Mouse (Mus musculus) embryonic facial prominence, embryonic 14.5 days (tissue): Measurements from ENCODE around the gene Pknox2. TPM values are rescaled to one million over a fixed set of nuclear protein-coding genes. Genes with fewer than 3 reads are reported as not detected.

ENCODE experiments used
- ATAC-seq: fragments of 200-750 bp; cut with Nextera tagmentation; 2 replicates; pipeline ENCODE4 v1.8.0; 2017; ENCODE audit warnings: low read depth, moderate number of reproducible peaks, moderate TSS enrichment
- DNase-seq: peaks from one replicate; pipeline ENCODE4 v3.0.0-alpha.2; 2015; ENCODE audit warnings: low spot score
- H3K27ac ChIP-seq: fragments of 300-500 bp; sonication (generic); replicated peaks from 2 replicates; pipeline ENCODE4 v1.5.1; 2014; ENCODE audit warnings: low read depth, mild to moderate bottlenecking, low read length, moderate library complexity
- H3K27me3 ChIP-seq: fragments of 300-500 bp; sonication (generic); replicated peaks from 2 replicates; pipeline ENCODE4 v1.6.1; 2014; ENCODE audit warnings: low read length; ENCODE audit not compliant: control insufficient read depth, insufficient read depth
- H3K36me3 ChIP-seq: fragments of 300-500 bp; sonication (generic); 2 replicates; pipeline ENCODE4 v1.6.1; 2014; ENCODE audit warnings: low read length, mixed read lengths; ENCODE audit not compliant: control insufficient read depth, insufficient read depth
- H3K4me1 ChIP-seq: fragments of 300-500 bp; sonication (generic); 2 replicates; pipeline ENCODE4 v1.6.1; 2014; ENCODE audit warnings: antibody characterized with exemption, low read length; ENCODE audit not compliant: control insufficient read depth, insufficient read depth
- H3K4me2 ChIP-seq: fragments of 300-500 bp; sonication (generic); 2 replicates; pipeline ENCODE4 v1.6.1; 2014; ENCODE audit warnings: low read depth, mild to moderate bottlenecking, low read length, moderate library complexity, mixed read lengths
- H3K4me3 ChIP-seq: fragments of 300-500 bp; sonication (generic); 2 replicates; pipeline ENCODE4 v1.5.1; 2014; ENCODE audit warnings: low read depth, mild to moderate bottlenecking, low read length
- H3K9ac ChIP-seq: fragments of 300-500 bp; sonication (generic); 2 replicates; pipeline ENCODE4 v1.6.1; 2014; ENCODE audit warnings: low read depth, mild to moderate bottlenecking, low read length, moderate library complexity, mixed read lengths
- H3K9me3 ChIP-seq: fragments of 300-500 bp; sonication (generic); 2 replicates; pipeline ENCODE4 v1.6.1; 2016; ENCODE audit warnings: low read length; ENCODE audit not compliant: control insufficient read depth
- WGBS: fragments of 180-500 bp; shearing (Covaris S2); extraction: QIAGEN DNeasy Blood & Tissue Kit; methylation state at CpG from one replicate; pipeline ENCODE4 v1.1.7; 2014; 5-methylcytosine and 5-hydroxymethylcytosine counted together
- polyA plus RNA-seq: library from polyadenylated mRNA; unstranded; fragments of >200 nt; fragmentation: Nextera tagmentation; extraction: Ambion mirVana; gene quantifications from 2 replicates; pipeline ENCODE4 v1.2.1, GENCODE M21; 2014

The Pknox2 gene
- polyA plus RNA-seq, 1 experiment from 2014 or later: 9.5 TPM

DNA sequence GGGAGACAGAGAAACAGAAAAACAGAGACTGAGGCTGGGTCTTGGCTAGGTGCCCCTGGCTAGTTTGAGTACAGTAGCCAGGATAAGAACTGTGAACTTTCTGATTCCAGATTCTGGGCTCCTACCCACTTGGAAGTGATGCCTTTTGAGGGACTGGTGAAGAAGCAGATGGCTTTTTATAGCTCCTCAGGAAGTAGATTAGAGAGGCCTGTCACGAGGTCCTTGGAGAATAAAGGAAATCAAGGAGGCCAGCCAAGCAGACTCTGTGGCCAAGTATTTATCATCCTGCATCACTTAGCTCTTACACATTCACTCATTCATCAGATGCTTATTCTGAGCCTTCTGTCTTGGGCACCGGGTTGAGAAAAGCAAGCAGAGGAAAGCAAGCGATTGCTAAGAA, 28.8 kb upstream of the Pknox2 start:
- no peak overlapping the region for H3K27ac ChIP-seq
- H3K9ac ChIP-seq: no peak overlapping the region
- H3K4me2 ChIP-seq: no peak overlapping the region
- H3K27me3 ChIP-seq: no peaks in the 10 kb centered on the region
- no peak overlapping the region for H3K4me3 ChIP-seq
- WGBS: 65% methylated on average over 3 of the region's 3 CpGs
- peaks cover 23% of the 10 kb centered on the region for H3K4me1 ChIP-seq
- no peak for ATAC-seq
- H3K9me3 ChIP-seq: no peaks in the 10 kb centered on the region
- H3K36me3 ChIP-seq: no peaks in the 10 kb centered on the region
- no peak for DNase-seq

DNA sequence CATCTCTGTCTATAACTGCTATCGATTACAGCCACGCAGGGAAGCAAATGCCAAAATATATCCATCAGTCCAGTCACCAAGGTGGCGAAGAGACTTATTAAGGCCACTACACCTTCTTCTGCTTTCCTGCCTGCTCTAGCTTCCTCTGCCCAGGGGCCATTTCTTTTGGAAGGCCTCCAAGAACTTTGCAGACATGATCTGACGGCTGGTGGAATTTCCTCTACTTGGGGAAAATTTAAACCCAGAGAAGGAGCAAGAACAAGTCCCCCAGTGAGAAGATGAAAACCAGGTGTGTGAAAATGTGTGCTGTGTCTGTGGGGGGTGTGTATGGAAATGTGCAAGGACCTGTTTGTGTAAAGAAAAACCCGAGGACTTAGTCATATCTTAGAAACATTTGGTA, 26.2 kb upstream of the Pknox2 start:
- Histone ChIP-seq H3K36me3 (no peaks in the 10 kb centered on the region), H3K9ac (no peak overlapping the region), H3K27me3 (no peaks in the 10 kb centered on the region), H3K4me2 (no peak overlapping the region), H3K9me3 (no peaks in the 10 kb centered on the region), H3K4me3 (no peak overlapping the region), H3K4me1 (peaks cover 16% of the 10 kb centered on the region; the same call in 1 of the 2 replicates), H3K27ac (no peak overlapping the region)
- DNase-seq (peak; percentile 73), ATAC-seq (0 out of 2 replicates have a peak, but pooled peaks have one; percentile 13)
- WGBS: 27% methylated on average over 5 of the region's 5 CpGs

DNA sequence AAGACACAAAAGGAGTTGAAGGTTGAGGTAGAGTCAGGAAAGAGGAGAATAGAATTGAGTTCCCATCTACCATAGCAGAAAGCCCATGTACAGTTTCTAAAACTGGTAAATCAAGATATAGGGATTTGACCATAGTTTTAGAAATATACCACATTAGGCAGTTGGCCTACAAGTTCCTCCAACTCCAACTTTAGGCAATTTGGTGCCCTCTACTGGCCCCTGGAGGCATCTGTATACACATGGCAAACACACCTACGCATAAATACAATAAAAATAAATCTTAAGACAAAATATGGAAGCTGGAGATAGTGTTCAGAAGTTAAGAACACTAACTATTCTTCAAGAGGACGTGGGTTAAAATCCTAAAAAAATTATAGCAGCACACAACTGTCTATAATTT, 19.7 kb upstream of the Pknox2 start:
- Histone ChIP-seq H3K4me1 (no peaks in the 10 kb centered on the region), H3K4me2 (no peak overlapping the region), H3K27ac (no peak overlapping the region), H3K9ac (no peak overlapping the region), H3K36me3 (no peaks in the 10 kb centered on the region), H3K9me3 (no peaks in the 10 kb centered on the region), H3K4me3 (no peak overlapping the region), H3K27me3 (no peaks in the 10 kb centered on the region)
- ATAC-seq: no peak
- DNase-seq: no peak
- WGBS: 76% methylated on average over 2 of the region's 2 CpGs

DNA sequence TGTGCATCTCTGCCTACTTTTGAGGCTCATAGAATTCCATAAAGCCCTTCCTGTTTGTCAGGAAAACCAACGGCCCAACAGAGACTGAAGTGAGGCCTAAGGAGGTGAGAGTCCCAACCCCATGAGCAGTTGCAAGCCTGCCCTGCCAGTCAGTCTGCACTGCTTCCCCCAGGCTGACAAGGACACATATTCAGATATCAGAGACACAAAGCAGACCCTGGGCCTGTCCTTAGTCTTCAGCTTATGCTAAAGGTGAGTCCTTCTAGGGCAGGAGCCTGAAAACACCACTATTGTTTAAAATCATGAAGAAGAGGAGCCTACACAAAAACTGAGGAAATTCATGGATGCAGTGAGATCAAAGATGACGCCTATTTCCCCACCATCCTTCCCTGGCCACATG, 13.5 kb upstream of the Pknox2 start:
- Histone ChIP-seq H3K36me3 (no peaks in the 10 kb centered on the region), H3K9ac (no peak overlapping the region), H3K4me3 (no peak overlapping the region), H3K4me2 (no peak overlapping the region), H3K27me3 (no peaks in the 10 kb centered on the region), H3K9me3 (no peaks in the 10 kb centered on the region), H3K27ac (no peak overlapping the region), H3K4me1 (no peaks in the 10 kb centered on the region)
- 88% methylated on average over 2 of the region's 2 CpGs for WGBS
- ATAC-seq (no peak), DNase-seq (no peak)

DNA sequence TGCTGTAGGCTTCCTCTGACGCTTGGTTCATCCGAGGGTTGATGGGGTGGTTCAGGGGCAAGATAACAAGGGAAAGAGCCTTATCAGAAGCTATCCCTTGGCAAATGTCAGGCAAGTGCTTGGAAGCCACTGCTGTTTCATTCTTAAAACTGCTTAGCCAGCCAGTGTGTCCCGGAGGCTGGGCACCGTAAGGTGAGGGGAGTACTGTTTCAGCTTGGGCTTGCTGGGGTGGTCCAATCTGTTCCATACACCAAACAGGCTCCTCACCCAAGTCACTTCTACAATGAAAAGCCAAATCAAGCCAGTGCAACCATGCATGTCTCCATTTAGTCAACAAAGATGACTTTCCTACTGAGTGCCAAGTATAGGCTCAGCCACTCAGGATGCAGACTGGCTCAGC, 679 bp upstream of the Pknox2 start:
- WGBS: 68% methylated on average over 4 of the region's 4 CpGs
- no peak overlapping the region for H3K9ac ChIP-seq
- DNase-seq: no peak
- no peak overlapping the region for H3K4me3 ChIP-seq
- no peaks in the 10 kb centered on the region for H3K36me3 ChIP-seq
- H3K27ac ChIP-seq: no peak overlapping the region
- H3K4me2 ChIP-seq: no peak overlapping the region
- no peak for ATAC-seq
- H3K9me3 ChIP-seq: no peaks in the 10 kb centered on the region
- peaks cover 19% of the 10 kb centered on the region for H3K4me1 ChIP-seq
- peaks cover 26% of the 10 kb centered on the region for H3K27me3 ChIP-seq

DNA sequence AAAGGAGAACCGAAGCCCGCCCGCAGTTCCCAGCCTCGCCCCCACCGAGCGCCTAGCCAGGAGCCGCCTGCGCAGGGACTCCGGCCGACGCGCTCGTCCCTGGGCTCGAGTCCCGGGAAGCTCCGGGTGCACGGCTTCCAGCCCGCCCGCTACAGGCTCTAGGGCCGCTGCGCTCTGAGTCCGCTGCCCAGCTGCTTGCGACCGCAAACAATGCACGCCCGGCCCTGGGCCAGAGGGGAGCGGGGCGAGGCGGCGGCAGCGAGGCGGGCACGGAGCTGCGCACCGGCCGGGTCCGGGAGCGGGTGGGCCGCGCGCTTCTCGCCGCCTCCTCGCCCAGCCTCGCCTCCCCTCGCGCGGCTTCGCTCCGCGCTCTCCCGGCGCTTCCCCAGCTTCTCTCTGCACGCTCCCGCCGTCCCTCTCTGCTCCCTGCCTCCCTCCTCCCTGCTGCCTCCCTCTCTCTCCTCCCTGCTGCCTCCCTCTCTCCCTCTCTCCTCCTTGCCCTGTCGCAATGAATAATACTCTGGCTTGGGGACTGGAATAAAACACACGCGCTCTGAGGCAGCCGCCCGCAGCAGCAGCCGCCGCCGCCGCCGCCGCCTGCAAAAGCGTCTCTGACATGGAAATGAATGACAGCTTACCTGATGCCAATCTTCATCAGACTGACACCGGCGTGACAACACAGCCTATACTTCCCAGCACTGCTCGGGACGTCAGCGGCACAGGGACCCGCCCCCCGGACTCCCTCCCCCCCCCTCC, 426 bp downstream of the Pknox2 start:
- DNase-seq (peak; percentile 93), ATAC-seq (peak; percentile 87)
- peak overlapping the region; percentile 93 for H3K4me2 ChIP-seq
- H3K27me3 ChIP-seq: peaks cover 31% of the 10 kb centered on the region
- no peaks in the 10 kb centered on the region for H3K36me3 ChIP-seq
- peak overlapping the region; percentile 76 for H3K4me3 ChIP-seq
- H3K9ac ChIP-seq: peak overlapping the region; percentile 90
- peak overlapping the region; percentile 97 for H3K27ac ChIP-seq
- no peaks in the 10 kb centered on the region for H3K9me3 ChIP-seq
- under 1% methylated on average over 28 of the region's 75 CpGs for WGBS
- peaks cover 29% of the 10 kb centered on the region for H3K4me1 ChIP-seq

DNA sequence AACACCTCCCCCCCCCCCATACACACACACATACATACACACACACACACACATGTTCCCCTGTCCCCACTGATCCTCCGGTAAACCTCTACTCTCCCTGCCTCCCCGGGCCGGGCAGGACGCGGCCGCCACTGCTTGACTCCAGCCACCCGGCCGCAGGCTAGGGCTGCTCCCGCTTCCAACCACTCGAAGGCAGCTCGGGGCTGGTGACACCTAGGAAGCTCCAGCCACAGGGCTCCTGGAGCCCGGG, 929 bp downstream of the Pknox2 start:
- no peaks in the 10 kb centered on the region for H3K36me3 ChIP-seq
- ATAC-seq (peak; percentile 27), DNase-seq (no peak)
- peak overlapping the region; percentile 90 for H3K9ac ChIP-seq
- peak overlapping the region; percentile 97 for H3K27ac ChIP-seq
- H3K4me1 ChIP-seq: peaks cover 34% of the 10 kb centered on the region
- no peaks in the 10 kb centered on the region for H3K9me3 ChIP-seq
- peak overlapping the region; percentile 93 for H3K4me2 ChIP-seq
- WGBS: 5% methylated on average over 12 of the region's 12 CpGs
- peaks cover 31% of the 10 kb centered on the region for H3K27me3 ChIP-seq
- H3K4me3 ChIP-seq: peak overlapping the region; percentile 76

DNA sequence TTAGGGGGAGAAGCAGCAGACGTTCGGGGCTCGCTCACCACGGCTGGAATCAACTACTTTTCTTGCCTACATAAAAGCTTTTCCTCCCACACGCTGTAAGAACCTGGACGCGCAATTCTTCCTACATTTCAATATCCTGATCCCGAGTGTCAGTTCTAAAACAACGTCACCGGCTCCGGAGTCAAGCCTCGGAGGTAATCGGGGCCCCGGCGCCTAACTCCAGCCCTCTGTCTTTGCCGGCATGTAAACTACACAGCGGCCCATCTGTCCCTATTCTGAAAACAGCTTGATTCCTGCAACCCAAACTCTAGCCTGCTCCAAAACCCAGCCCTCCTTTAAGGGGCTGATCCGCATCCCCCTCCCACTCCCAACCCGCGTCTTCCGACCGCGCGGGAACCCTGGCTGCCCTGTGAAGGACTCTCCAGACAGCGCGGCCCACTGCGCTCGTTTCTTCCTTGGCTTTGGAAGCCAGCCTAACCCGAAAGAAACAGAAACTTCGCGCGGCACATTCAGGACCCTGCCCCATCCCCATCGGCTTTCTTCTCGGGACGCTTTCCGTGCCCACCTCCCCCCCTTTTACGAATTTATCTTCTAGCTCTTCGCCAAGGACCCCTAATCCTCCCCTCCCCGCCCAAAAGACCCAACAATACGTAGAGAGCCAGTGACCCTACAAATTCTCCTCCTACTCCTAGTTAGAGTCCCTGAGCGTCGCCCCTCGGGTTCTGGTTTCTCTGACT, 1.4 kb downstream of the Pknox2 start:
- Histone ChIP-seq H3K4me1 (peaks cover 39% of the 10 kb centered on the region), H3K36me3 (no peaks in the 10 kb centered on the region)
- under 1% methylated on average over 43 of the region's 43 CpGs for WGBS

More for the DNA sequence above, 1.4 kb downstream of the Pknox2 start:
- Histone ChIP-seq H3K4me3 (peak overlapping the region; percentile 76), H3K27me3 (peaks cover 31% of the 10 kb centered on the region), H3K9me3 (no peaks in the 10 kb centered on the region), H3K4me2 (peak overlapping the region; percentile 93), H3K9ac (peak overlapping the region; percentile 90), H3K27ac (peak overlapping the region; percentile 97)
- ATAC-seq: no peak
- peak; percentile 67 for DNase-seq
